24 mouse cellular contexts compared by ENCODE assay signal in the genomic region with DNA sequence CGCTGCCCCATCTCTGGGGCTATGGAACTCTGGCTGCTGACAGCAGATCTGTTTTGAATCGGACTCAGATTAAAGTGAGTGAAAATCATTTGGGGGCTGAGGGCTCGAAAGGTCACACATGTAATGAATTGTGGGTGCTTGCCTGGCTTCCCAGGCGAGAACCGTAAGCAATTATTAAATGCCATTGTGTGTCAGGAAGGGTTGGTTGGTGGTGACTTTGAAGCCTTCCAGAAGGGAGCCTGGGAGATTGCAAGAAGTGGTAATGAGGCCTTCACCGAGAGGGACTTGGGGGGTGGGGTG. TPM values are rescaled to one million over a fixed set of nuclear protein-coding genes. Genes with fewer than 3 reads are reported as not detected.
DNase-seq lines count a peak whose midpoint lies in the region; ATAC-seq lines count a peak whose summit lies in the region.
"Had no signal": no experiment of that assay in that cellular context is flagged by ENCODE, and none has a peak within 500 bp of the region (broad histone marks: within the 10 kb centered on the region; RNA-seq: fewer than 3 reads in every experiment).

No protein-coding gene starts in this region.

- H3K27ac ChIP-seq in limb, embryonic 11.5 days (replicated peaks; ENCODE audit: low read depth, low read length), result no peak overlapping the region
- H3K27ac ChIP-seq in liver, embryonic 15.5 days (replicated peaks), result peak overlapping the region; percentile 68
- H3K27ac ChIP-seq: embryonic facial prominence, embryonic 13.5 days; gastrocnemius, adult 2 months; heart, embryonic 15.5 days; hindbrain, postnatal 0 days; stomach, postnatal 0 days had no signal

- H3K9me3 ChIP-seq in limb, embryonic 11.5 days (ENCODE audit: control insufficient read depth, low read length), result no peaks in the 10 kb centered on the region
- no peaks in the 10 kb centered on the region for H3K9me3 ChIP-seq in liver, embryonic 15.5 days (replicated peaks)
- H3K9me3 ChIP-seq: embryonic facial prominence, embryonic 13.5 days; heart, embryonic 15.5 days; megakaryocyte, embryonic 14.5 days had no signal

- H3K4me2 ChIP-seq in limb, embryonic 11.5 days (ENCODE audit: low read depth, severe bottlenecking), result no peak overlapping the region
- peak overlapping the region; percentile 36 for H3K4me2 ChIP-seq in liver, embryonic 15.5 days
- H3K4me2 ChIP-seq: embryonic facial prominence, embryonic 13.5 days; heart, embryonic 15.5 days had no signal

- H3K4me1 ChIP-seq in limb, embryonic 11.5 days (ENCODE audit: control insufficient read depth, insufficient read depth, low read length), result peaks cover 17% of the 10 kb centered on the region
- H3K4me1 ChIP-seq in liver, embryonic 15.5 days (replicated peaks), result peaks cover 26% of the 10 kb centered on the region

- peaks cover 21% of the 10 kb centered on the region for H3K27me3 ChIP-seq in limb, embryonic 11.5 days (ENCODE audit: control insufficient read depth, insufficient read depth, low read length)
- no peaks in the 10 kb centered on the region for H3K27me3 ChIP-seq in liver, embryonic 15.5 days
- H3K27me3 ChIP-seq: embryonic facial prominence, embryonic 13.5 days; megakaryocyte, embryonic 14.5 days; Patski had no signal

- no peaks in the 10 kb centered on the region for H3K36me3 ChIP-seq in limb, embryonic 11.5 days (ENCODE audit: control insufficient read depth, insufficient read depth, low read length)
- H3K36me3 ChIP-seq in liver, embryonic 15.5 days (replicated peaks), result no peaks in the 10 kb centered on the region
- H3K36me3 ChIP-seq: embryonic facial prominence, embryonic 13.5 days; heart, embryonic 15.5 days had no signal

- no peak overlapping the region for H3K9ac ChIP-seq in limb, embryonic 11.5 days (ENCODE audit: low read length)
- H3K9ac ChIP-seq in liver, embryonic 15.5 days, result no peak overlapping the region
- H3K9ac ChIP-seq: embryonic facial prominence, embryonic 13.5 days; forebrain, postnatal 0 days; heart, embryonic 15.5 days had no signal

- DNase-seq in embryo, embryonic 10 days (ENCODE audit: low spot score), result peak; percentile 73
- DNase-seq in embryo, embryonic 9.5 days (ENCODE audit: extremely low spot score), result no peak
- peak; percentile 67 for DNase-seq in embryo, embryonic 11 days
- no peak for DNase-seq in limb, embryonic 11.5 days (ENCODE audit: low spot score)
- no peak for DNase-seq in cerebellum, postnatal 14 days
- no peak for DNase-seq in right cerebral cortex, postnatal 10 days (ENCODE audit: low spot score in 2 of 2)
- DNase-seq in frontal cortex, adult 2 months (ENCODE audit: extremely low spot score in 1 of 2, low spot score in 1 of 2), result no peak
- DNase-seq: adrenal gland, adult 8-10 months; cerebellum, adult 9-11 months; forebrain, postnatal 0 days; gastrocnemius, adult 2 months; heart, adult 18-20 months; kidney, adult 8-10 months; kidney, postnatal 25 days; lung, adult 2 months; retina, postnatal 1 day; thymus, postnatal 14 days had no signal

- ATAC-seq in limb, embryonic 11.5 days (ENCODE audit: insufficient number of reproducible peaks, low FRiP score, low TSS enrichment, low read depth), result peak; percentile 68
- ATAC-seq in liver, embryonic 15.5 days (ENCODE audit: insufficient read depth), result no peak
- ATAC-seq: forebrain, postnatal 0 days; hindbrain, postnatal 0 days; Patski had no signal

- H3K4me3 ChIP-seq in limb, embryonic 11.5 days (ENCODE audit: low read depth, low read length), result no peak overlapping the region
- no peak overlapping the region for H3K4me3 ChIP-seq in liver, embryonic 15.5 days (replicated peaks)
- H3K4me3 ChIP-seq: embryonic facial prominence, embryonic 13.5 days; gastrocnemius, adult 2 months; heart, embryonic 15.5 days; megakaryocyte, embryonic 14.5 days had no signal

- 10% methylated on average over 6 of the region's 6 CpGs for WGBS in limb, embryonic 11.5 days
- WGBS in liver, embryonic 15.5 days (ENCODE audit: insufficient replicate concordance), result 52% methylated on average over 6 of the region's 6 CpGs

RNA-seq across cellular contexts. Expression of a gene that starts 29.3 kb away (rescaled TPM):
- polyA plus RNA-seq in limb, embryonic 11.5 days (2014; fragmentation: Nextera tagmentation; extraction: Ambion mirVana), result 0.20 and 0.52 TPM in 2 replicates
- polyA plus RNA-seq in liver, embryonic 15.5 days (2015; fragmentation: Nextera tagmentation; extraction: Ambion mirVana), result 0.13 and 0.28 TPM in 2 replicates
- 0.14 and 0.53 TPM in 2 replicates for polyA plus RNA-seq in frontal cortex, adult 2 months (2012; rRNA removed)

RNA-seq across cellular contexts. Expression of a gene that starts 59.4 kb away (rescaled TPM):
- polyA plus RNA-seq in limb, embryonic 11.5 days (2014; fragmentation: Nextera tagmentation; extraction: Ambion mirVana), result 12.8 and 16.1 TPM in 2 replicates
- 0.74 and 0.91 TPM in 2 replicates for polyA plus RNA-seq in liver, embryonic 15.5 days (2015; fragmentation: Nextera tagmentation; extraction: Ambion mirVana)
- 1.2 and 1.4 TPM in 2 replicates for polyA plus RNA-seq in frontal cortex, adult 2 months (2012; rRNA removed)

Comparison
In these comparisons a context has a peak if more than half of its experiments do, and no peak if none do; other contexts are left out.
1. DNase-seq: peak in embryo, embryonic 10 days (single experiment) and embryo, embryonic 11 days (single experiment); none in embryo, embryonic 9.5 days (single experiment), limb, embryonic 11.5 days (single experiment), cerebellum, postnatal 14 days (0 of 2), right cerebral cortex, postnatal 10 days (0 of 2) and frontal cortex, adult 2 months (0 of 2).